Mouse (Mus musculus) intestine, postnatal 0 days (tissue): ENCODE results near the gene Ndel1. TPM values are rescaled to one million over a fixed set of nuclear protein-coding genes. Genes with fewer than 3 reads are reported as not detected.

Source experiments
- ATAC-seq: fragments of 200-750 bp; cut with Nextera tagmentation; 2 replicates; pipeline ENCODE4 v1.8.0; 2017; ENCODE audit warnings: mild to moderate bottlenecking, moderate TSS enrichment, moderate library complexity
- H3K27ac ChIP-seq: fragments of 300-500 bp; sonication (generic); 2 replicates; pipeline ENCODE4 v1.5.1; 2014; ENCODE audit warnings: mild to moderate bottlenecking, low read depth, low read length, moderate library complexity
- H3K27me3 ChIP-seq: fragments of 300-500 bp; sonication (generic); replicated peaks from 2 replicates; pipeline ENCODE4 v1.6.1; 2014; ENCODE audit warnings: low read length, mixed read lengths; ENCODE audit not compliant: control insufficient read depth, insufficient read depth
- H3K36me3 ChIP-seq: fragments of 300-500 bp; sonication (generic); 2 replicates; pipeline ENCODE4 v1.6.1; 2014; ENCODE audit warnings: mild to moderate bottlenecking, moderate library complexity; ENCODE audit not compliant: control insufficient read depth, insufficient read depth
- H3K4me1 ChIP-seq: fragments of 300-500 bp; sonication (generic); replicated peaks from 2 replicates; pipeline ENCODE4 v1.6.1; 2014; ENCODE audit warnings: antibody characterized with exemption, low read length, mixed read lengths; ENCODE audit not compliant: control insufficient read depth, insufficient read depth
- H3K4me2 ChIP-seq: fragments of 300-500 bp; sonication (generic); replicated peaks from 2 replicates; pipeline ENCODE4 v1.6.1; 2014; ENCODE audit warnings: low read depth, mild to moderate bottlenecking, moderate library complexity
- H3K4me3 ChIP-seq: fragments of 300-500 bp; sonication (generic); 2 replicates; pipeline ENCODE4 v1.5.1; 2014; ENCODE audit warnings: low read depth, low read length
- H3K9ac ChIP-seq: fragments of 300-500 bp; sonication (generic); 2 replicates; pipeline ENCODE4 v1.6.1; 2014; ENCODE audit warnings: mild to moderate bottlenecking, low read depth, low read length
- H3K9me3 ChIP-seq: fragments of 300-500 bp; sonication (generic); 2 replicates; pipeline ENCODE4 v1.6.1; 2016; ENCODE audit warnings: mixed run types; ENCODE audit not compliant: control insufficient read depth
- CTCF ChIP-seq: sonication (generic); IDR thresholded peaks from 2 replicates; pipeline ENCODE4 v1.5.1; 2016; ENCODE audit warnings: low read depth, mild to moderate bottlenecking, control low read depth, antibody characterized with exemption, moderate library complexity
- WGBS: fragments of 180-500 bp; shearing (Covaris S2); extraction: QIAGEN DNeasy Blood & Tissue Kit; methylation state at CpG from one replicate; pipeline ENCODE4 v1.1.7; 2014; 5-methylcytosine and 5-hydroxymethylcytosine counted together
- polyA plus RNA-seq: library from polyadenylated mRNA; unstranded; fragments of >200 nt; fragmentation: Nextera tagmentation; extraction: Ambion mirVana; gene quantifications from 2 replicates; pipeline ENCODE4 v1.2.1, GENCODE M21; 2015

Ndel1 gene
- polyA plus RNA-seq, 1 experiment from 2014 or later, result 63.6 TPM

GRCm38 (mm10) chr11:68874841-68875240 is 3.2 kb upstream of the Ndel1 start:
- no peaks in the 10 kb centered on the region for H3K9me3 ChIP-seq
- H3K4me1 ChIP-seq, result no peaks in the 10 kb centered on the region
- no peaks in the 10 kb centered on the region for H3K36me3 ChIP-seq
- no peaks in the 10 kb centered on the region for H3K27me3 ChIP-seq
- ATAC-seq, result no peak
- no peak overlapping the region for H3K4me2 ChIP-seq
- H3K9ac ChIP-seq, result no peak overlapping the region
- 0% methylated on average over 2 of the region's 2 CpGs for WGBS
- H3K27ac ChIP-seq, result no peak overlapping the region
- peak; percentile 87 for TF ChIP-seq CTCF
- H3K4me3 ChIP-seq, result no peak overlapping the region

GRCm38 (mm10) chr11:68871277-68871676 is 381 bp downstream of the Ndel1 start:
- Histone ChIP-seq H3K4me3 (no peak overlapping the region), H3K36me3 (no peaks in the 10 kb centered on the region), H3K9me3 (no peaks in the 10 kb centered on the region), H3K27ac (no peak overlapping the region), H3K9ac (no peak overlapping the region), H3K27me3 (no peaks in the 10 kb centered on the region), H3K4me1 (no peaks in the 10 kb centered on the region), H3K4me2 (no peak overlapping the region)
- no peak for TF ChIP-seq CTCF
- 88% methylated on average over 9 of the region's 9 CpGs for WGBS
- no peak for ATAC-seq

DNA sequence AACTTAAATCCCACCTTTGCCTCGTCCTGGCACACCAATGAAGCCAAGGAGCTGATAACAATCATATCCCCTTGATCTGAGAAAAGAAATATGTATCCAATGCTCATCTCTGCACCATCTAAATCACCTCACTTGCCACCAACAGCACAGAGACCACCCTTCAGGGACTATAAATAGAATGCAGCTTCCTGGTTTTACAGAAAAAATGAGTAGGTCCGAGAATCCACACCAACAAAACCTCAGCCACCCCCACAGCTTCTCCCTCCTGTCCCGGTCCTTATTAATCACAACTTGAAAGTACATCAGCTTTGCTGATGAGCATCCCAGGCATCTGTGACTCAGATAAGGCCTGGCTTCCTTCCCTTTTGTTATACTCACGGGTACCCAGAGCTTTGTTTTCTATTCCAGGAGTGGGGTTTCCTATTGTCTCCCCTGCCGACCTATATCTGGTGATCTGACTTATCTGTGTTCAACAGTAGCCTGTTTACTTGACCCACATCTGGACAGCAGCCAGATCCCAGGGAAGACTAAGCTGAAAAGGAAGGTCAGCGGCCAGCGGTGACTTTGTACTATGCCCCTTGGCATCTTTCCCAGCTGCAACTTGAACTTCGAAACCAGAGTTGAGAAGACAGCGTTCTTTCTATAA is 7.0 kb downstream of the Ndel1 start:
- no peaks in the 10 kb centered on the region for H3K27me3 ChIP-seq
- ATAC-seq, result peak; percentile 81
- no peaks in the 10 kb centered on the region for H3K36me3 ChIP-seq
- H3K4me1 ChIP-seq, result 0 out of 2 replicates have a peak, but pooled peaks cover 3% of the 10 kb centered on the region
- no peak for TF ChIP-seq CTCF
- H3K9ac ChIP-seq, result no peak overlapping the region
- H3K27ac ChIP-seq, result peak overlapping the region; percentile 15; the same call in 1 of the 2 replicates
- H3K4me2 ChIP-seq, result no peak overlapping the region
- no peaks in the 10 kb centered on the region for H3K9me3 ChIP-seq
- H3K4me3 ChIP-seq, result no peak overlapping the region
- WGBS, result 19% methylated on average over 9 of the region's 9 CpGs

- H3K27ac ChIP-seq, result no peak overlapping the region
- H3K9ac ChIP-seq, result no peak overlapping the region
- 62% methylated on average over 4 of the region's 4 CpGs for WGBS
- H3K4me3 ChIP-seq, result no peak overlapping the region
- ATAC-seq, result no peak
- H3K9me3 ChIP-seq, result no peaks in the 10 kb centered on the region
- 0 out of 2 replicates have a peak, but pooled peaks cover 3% of the 10 kb centered on the region for H3K4me1 ChIP-seq
- H3K36me3 ChIP-seq, result no peaks in the 10 kb centered on the region
- H3K4me2 ChIP-seq, result no peak overlapping the region
- H3K27me3 ChIP-seq, result no peaks in the 10 kb centered on the region
- TF ChIP-seq CTCF, result no peak
These were observed 8.0 kb downstream of the Ndel1 start for GRCm38 (mm10) chr11:68863631-68864091.

DNA sequence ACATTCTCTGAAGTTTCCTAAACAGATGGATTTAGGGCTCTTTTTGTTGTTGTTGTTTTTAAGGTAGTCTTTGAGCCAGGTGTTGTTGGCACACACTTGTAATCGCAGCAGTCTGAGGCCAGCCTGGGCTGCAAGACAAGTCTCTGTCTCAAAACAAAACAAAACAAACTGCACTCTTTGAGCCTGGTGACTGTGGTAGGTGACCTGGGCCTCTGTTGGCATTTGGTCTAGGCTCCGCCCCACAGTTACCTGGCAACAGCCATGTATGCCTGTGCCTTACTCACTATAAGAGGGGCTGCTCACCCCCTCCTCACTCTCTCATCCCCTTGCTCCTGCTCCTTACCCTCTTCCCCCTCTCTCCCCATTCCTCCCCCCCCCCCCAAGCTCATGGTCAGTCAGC is 9.4 kb downstream of the Ndel1 start:
- no peak overlapping the region for H3K27ac ChIP-seq
- ATAC-seq, result no peak

GRCm38 (mm10) chr11:68859943-68860593 is 11.6 kb downstream of the Ndel1 start:
- 70% methylated on average over 8 of the region's 8 CpGs for WGBS
- H3K27me3 ChIP-seq, result no peaks in the 10 kb centered on the region
- ATAC-seq, result no peak
- no peaks in the 10 kb centered on the region for H3K9me3 ChIP-seq
- no peak overlapping the region for H3K27ac ChIP-seq
- no peak for TF ChIP-seq CTCF
- H3K4me1 ChIP-seq, result 0 out of 2 replicates have a peak, but pooled peaks cover 3% of the 10 kb centered on the region
- no peak overlapping the region for H3K4me3 ChIP-seq
- H3K4me2 ChIP-seq, result no peak overlapping the region
- no peak overlapping the region for H3K9ac ChIP-seq
- no peaks in the 10 kb centered on the region for H3K36me3 ChIP-seq

More for the DNA sequence above, 9.4 kb downstream of the Ndel1 start:
- Histone ChIP-seq H3K4me1 (0 out of 2 replicates have a peak, but pooled peaks cover 3% of the 10 kb centered on the region), H3K9me3 (no peaks in the 10 kb centered on the region), H3K4me3 (no peak overlapping the region), H3K9ac (no peak overlapping the region), H3K4me2 (no peak overlapping the region), H3K36me3 (no peaks in the 10 kb centered on the region), H3K27me3 (no peaks in the 10 kb centered on the region)
- 67% methylated on average over 2 of the region's 2 CpGs for WGBS
- no peak for TF ChIP-seq CTCF
